Mouse (Mus musculus): ENCODE results near the gene Ptger1. TPM values are rescaled to one million over a fixed set of nuclear protein-coding genes. Genes with fewer than 3 reads are reported as not detected.

Ptger1 gene
- total RNA-seq, 2 experiments from 2014 or later = 0.08 to 0.39 TPM

DNA sequence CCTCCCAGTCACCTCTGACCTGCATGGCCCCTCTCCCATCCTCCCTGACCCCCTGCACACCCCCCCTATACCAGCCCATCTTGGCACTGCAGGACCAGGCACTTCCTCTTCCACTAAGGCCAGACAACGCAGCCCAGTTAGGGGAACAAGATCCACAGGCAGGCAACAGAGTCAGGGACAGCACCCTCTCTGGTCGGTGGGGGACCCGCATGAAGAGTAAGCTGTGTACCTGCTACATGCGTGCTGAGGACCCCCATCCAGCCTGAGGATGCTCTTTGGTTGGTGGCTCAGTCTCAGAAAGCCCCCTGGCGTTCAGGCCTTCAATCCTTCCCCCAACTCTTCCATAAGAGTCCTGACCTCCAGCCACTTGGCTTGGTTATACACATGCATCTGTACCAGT, 39.9 kb downstream of the Ptger1 start:
- intact Hi-C loops (cut with DNase I) = no loop called here
- no peak for TF ChIP-seq CTCF (IDR thresholded peaks at IDR 0.05)
- Histone ChIP-seq H3K4me3 (no peak overlapping the region), H3K27ac (no peak overlapping the region)
- DNase-seq = no peak

DNA sequence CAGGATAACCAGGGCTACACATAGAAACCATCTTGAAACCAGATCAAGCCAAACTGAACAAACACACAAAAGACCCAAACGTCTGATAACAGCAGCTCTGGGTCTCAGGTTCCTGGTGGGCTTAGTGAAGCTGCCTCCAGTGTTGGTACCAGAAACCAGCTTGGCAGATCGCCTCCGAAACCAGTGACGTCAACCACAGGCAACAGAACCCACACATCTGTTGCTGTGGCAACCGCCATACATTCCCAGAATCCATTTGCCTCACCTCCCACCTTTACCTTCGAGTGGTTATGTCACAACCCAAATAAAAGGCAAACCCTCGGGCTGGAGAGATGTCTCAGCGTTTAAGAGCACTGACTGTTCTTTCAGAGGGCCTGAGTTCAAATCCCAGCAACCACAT, 41.1 kb downstream of the Ptger1 start:
- no peak for DNase-seq
- Histone ChIP-seq H3K4me3 (no peak overlapping the region), H3K27ac (no peak overlapping the region)
- no peak for TF ChIP-seq CTCF (IDR thresholded peaks at IDR 0.05)
- intact Hi-C loops (cut with DNase I) = no loop called here

DNA sequence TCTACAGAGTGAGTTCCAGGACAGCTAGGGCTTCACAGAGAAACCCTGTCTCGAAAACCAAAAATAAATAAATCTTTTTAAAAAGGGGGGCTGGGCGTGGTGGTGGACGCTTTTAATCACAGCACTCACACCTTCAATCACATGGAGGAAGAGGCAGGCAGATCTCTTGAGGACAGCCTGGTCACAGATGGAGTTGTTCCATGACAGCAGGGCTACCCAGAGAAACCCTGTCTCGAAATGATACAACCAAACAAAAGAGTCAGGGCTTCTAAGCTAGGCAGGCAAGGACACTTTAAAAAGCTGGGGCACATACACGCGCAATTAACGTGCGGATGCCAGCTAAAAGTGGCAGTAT, 48.2 kb downstream of the Ptger1 start:
- H3K4me3 ChIP-seq = peak overlapping the region; percentile 90
- peak overlapping the region; percentile 99 for H3K27ac ChIP-seq
- no peak for DNase-seq
- intact Hi-C loops (cut with DNase I) = loop anchor here (1.0 kb wide), 1 partner anchor 15 kb away; the partner anchor contains the start of gene Pkn1
- no peak for TF ChIP-seq CTCF (IDR thresholded peaks at IDR 0.05)

GRCm38 (mm10) chr8:83715031-83715690, 48.7 kb downstream of the Ptger1 start, which contains the start of gene Ddx39:
TSS of gene Ddx39 (plus strand) at chr8:83715177.
- Histone ChIP-seq H3K27ac (peak within 1 kb of the TSS; percentile 99), H3K4me3 (peak within 1 kb of the TSS; percentile 90)
- 0 out of 2 replicates have a peak, but pooled peaks have one; percentile 2 for TF ChIP-seq CTCF (IDR thresholded peaks at IDR 0.05)
- intact Hi-C loops (cut with DNase I) = loop anchor here (1.0 kb wide), 1 partner anchor 16 kb away; the partner anchor contains the start of gene Pkn1
- peak; percentile 96 for DNase-seq

DNA sequence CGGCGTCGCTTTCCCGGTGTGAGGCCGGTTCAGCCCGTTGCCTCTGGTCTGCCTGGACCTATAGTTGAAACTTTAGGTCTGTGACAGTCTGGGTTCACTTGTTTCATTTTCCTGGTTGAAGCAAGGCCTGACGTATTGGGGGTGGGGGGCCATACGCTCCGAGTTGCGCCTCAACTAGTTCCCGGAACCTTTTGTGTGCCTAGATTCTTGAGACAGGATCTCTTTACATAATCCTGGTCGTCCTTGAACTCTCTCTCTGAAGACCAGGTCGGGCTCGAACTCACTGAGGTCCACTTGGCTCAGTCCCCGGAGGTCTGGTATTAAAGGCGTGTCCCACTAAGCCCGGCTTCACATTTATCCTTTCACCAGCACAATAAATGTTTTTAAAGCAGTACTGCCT, 49.3 kb downstream of the Ptger1 start:
- intact Hi-C loops (cut with DNase I) = loop anchor here (1.0 kb wide), 1 partner anchor 16 kb away; the partner anchor contains the start of gene Pkn1
- DNase-seq = no peak
- no peak for TF ChIP-seq CTCF (IDR thresholded peaks at IDR 0.05)
- Histone ChIP-seq H3K4me3 (peak overlapping the region; percentile 90), H3K27ac (peak overlapping the region; percentile 99)

- no peak for DNase-seq
- intact Hi-C loops (cut with DNase I) = no loop called here
- no peak for TF ChIP-seq CTCF (IDR thresholded peaks at IDR 0.05)
- Histone ChIP-seq H3K4me3 (peak overlapping the region; percentile 90), H3K27ac (no peak overlapping the region)
These were observed 50.1 kb downstream of the Ptger1 start for GRCm38 (mm10) chr8:83716563-83716962.

DNA sequence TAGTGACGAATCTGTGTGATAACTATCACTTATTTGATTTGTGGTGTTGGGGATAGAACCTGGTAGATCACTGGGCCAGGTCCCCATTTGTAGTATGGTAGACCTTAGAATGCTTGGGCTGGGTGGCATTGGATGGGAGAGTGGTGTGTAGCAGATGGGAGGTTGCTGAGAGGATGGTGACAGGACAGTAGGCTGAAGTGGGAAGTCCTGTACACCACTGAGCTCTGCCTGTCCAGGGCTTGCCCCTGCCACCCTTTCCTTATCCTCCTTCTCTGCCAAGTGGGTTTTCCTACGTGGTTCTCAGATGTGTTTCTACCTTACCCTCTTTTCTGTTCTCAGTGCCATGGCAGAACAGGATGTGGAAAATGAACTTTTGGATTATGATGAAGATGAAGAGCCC, 52.6 kb downstream of the Ptger1 start:
- no peak overlapping the region for H3K4me3 ChIP-seq
- no peak overlapping the region for H3K27ac ChIP-seq
- intact Hi-C loops (cut with DNase I) = no loop called here
- DNase-seq = peak; percentile 3
- TF ChIP-seq CTCF (IDR thresholded peaks at IDR 0.05) = no peak

GRCm38 (mm10) chr8:83719693-83720092, 53.2 kb downstream of the Ptger1 start:
- H3K4me3 ChIP-seq = no peak overlapping the region
- intact Hi-C loops (cut with DNase I) = no loop called here
- TF ChIP-seq CTCF (IDR thresholded peaks at IDR 0.05) = no peak
- DNase-seq = peak; percentile 6
- no peak overlapping the region for H3K27ac ChIP-seq

- peak; percentile 78 for DNase-seq
- intact Hi-C loops (cut with DNase I) = no loop called here
- peak overlapping the region; percentile 68 for H3K27ac ChIP-seq
- no peak for TF ChIP-seq CTCF (IDR thresholded peaks at IDR 0.05)
- H3K4me3 ChIP-seq = peak overlapping the region; percentile 47
These were observed 55.0 kb downstream of the Ptger1 start for GRCm38 (mm10) chr8:83721405-83722025.

Other genes starting within 250 kb of the Ptger1 start
- 10 to 100 TPM; 48.8 to 58.5 TPM for gene Scoc, start 208.3 kb upstream of the Ptger1 start, total RNA-seq (2021)
- not detected for gene Olfr370, start 130.9 kb upstream of the Ptger1 start, total RNA-seq (2021)
- 100 to 1,000 TPM; 282 to 397 TPM for gene Ndufb7, start 100.0 kb upstream of the Ptger1 start, total RNA-seq (2021)
- 100 to 1,000 TPM; 416 to 566 TPM for gene Tecr, start 58.7 kb upstream of the Ptger1 start, total RNA-seq (2021)
- gene Dnajb1, start 58.5 kb upstream of the Ptger1 start, total RNA-seq (2021) = 10 to 100 TPM in 1 of 2 experiments, 1 to 10 TPM in 1; 3.6 to 11.8 TPM
- gene Gipc1, start 14.0 kb upstream of the Ptger1 start, total RNA-seq (2021) = 10 to 100 TPM; 17.8 to 20.3 TPM
- 10 to 100 TPM; 25.8 to 29.9 TPM for gene Pkn1, start 32.5 kb downstream of the Ptger1 start, total RNA-seq (2021)
- 10 to 100 TPM; 11.2 to 13.1 TPM for gene Ddx39, start 48.5 kb downstream of the Ptger1 start, total RNA-seq (2021)
- gene Adgre5, start 74.6 kb downstream of the Ptger1 start, total RNA-seq (2021) = 10 to 100 TPM; 16.3 to 27.7 TPM
- gene Adgrl1, start 233.4 kb downstream of the Ptger1 start, total RNA-seq (2021) = 10 to 100 TPM; 14.7 to 22.5 TPM